Mouse (Mus musculus) embryonic fibroblast, embryonic 13.5 days (primary cell): Measurements from ENCODE around the gene Hand1. TPM values are rescaled to one million over a fixed set of nuclear protein-coding genes. Genes with fewer than 3 reads are reported as not detected.

Experiments
- H3K27ac ChIP-seq: 2 replicates; pipeline ENCODE4 v1.5.1; 2012; ENCODE audit warnings: low read length, control low read depth, inconsistent platforms; ENCODE audit not compliant: insufficient read depth
- H3K4me1 ChIP-seq: 2 replicates; pipeline ENCODE4 v1.6.1; 2011; ENCODE audit warnings: low read length; ENCODE audit not compliant: control insufficient read depth, insufficient read depth
- H3K4me3 ChIP-seq: 2 replicates; pipeline ENCODE4 v1.5.1; 2011; ENCODE audit warnings: mild to moderate bottlenecking, control low read depth, low read length; ENCODE audit not compliant: insufficient read depth
- CTCF ChIP-seq: IDR thresholded peaks from 2 replicates; pipeline ENCODE4 v1.5.1; 2011; ENCODE audit warnings: mild to moderate bottlenecking, control low read depth, low read length, moderate library complexity, borderline replicate concordance; ENCODE audit not compliant: insufficient read depth
- POLR2A ChIP-seq: IDR thresholded peaks from 2 replicates; pipeline ENCODE4 v1.6.1; 2011; ENCODE audit warnings: low read depth, mild to moderate bottlenecking, control low read depth, low read length, moderate library complexity
- polyA plus RNA-seq: library from polyadenylated mRNA; stranded (reverse); fragments of >200 nt; gene quantifications from 2 replicates; pipeline ENCODE4 v1.2.4, GENCODE M21; 2011; ENCODE audit warnings: low read depth; ENCODE audit not compliant: missing spikeins, insufficient read length

Gene Hand1
- 0.40 and 0.53 TPM in 2 replicates for polyA plus RNA-seq

DNA sequence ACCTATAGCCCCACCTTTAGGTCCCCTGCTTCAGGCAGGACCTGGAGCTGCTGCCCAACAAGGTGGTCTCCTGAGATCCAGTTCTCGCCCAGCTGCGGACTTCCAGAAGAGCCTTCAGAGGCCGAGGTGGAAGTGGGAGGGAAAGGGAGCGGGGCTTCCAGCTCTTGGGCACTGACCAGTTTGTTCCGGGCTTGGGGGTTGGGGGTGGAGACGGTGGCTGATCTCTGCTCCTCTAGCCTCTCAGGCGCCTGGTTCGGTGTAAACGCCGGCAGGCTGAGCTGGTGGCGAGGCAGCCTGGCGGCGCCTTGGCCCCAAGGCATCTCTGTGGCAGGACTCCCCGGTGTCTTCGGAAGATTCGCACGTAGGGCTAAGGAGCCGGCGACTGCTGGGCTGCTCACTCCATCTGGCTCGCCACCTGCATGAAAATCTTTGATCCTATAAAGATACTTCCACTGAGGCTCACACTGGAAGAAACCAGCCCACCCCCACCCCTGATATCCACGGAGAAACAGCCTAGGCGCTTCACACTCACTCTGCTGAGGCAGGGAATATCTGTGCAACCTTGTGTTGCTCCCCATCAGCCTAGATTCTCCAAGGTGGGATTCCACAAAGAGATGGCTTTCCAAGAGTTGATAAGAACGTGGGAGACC lies at the start of gene Hand1:
TSS of gene Hand1 (minus strand) at position 267 of the 650 bp plus-strand sequence.
- Histone ChIP-seq H3K27ac (no peak within 1 kb of the TSS), H3K4me3 (no peak within 1 kb of the TSS), H3K4me1 (no peaks in the 10 kb centered on the region)
- TF ChIP-seq POLR2A, result no peak
- TF ChIP-seq CTCF, result no peak

- Histone ChIP-seq H3K4me1 (no peaks in the 10 kb centered on the region), H3K4me3 (no peak overlapping the region), H3K27ac (no peak overlapping the region)
- no peak for TF ChIP-seq CTCF
Measured at GRCm38 (mm10) chr11:57876157-57876556, 43.5 kb upstream of the Hand1 start.

GRCm38 (mm10) chr11:57873014-57873413 lies 40.4 kb upstream of the Hand1 start:
- TF ChIP-seq CTCF (no peak), POLR2A (no peak)
- H3K27ac ChIP-seq, result no peak overlapping the region
- no peak overlapping the region for H3K4me3 ChIP-seq
- no peaks in the 10 kb centered on the region for H3K4me1 ChIP-seq

- H3K4me1 ChIP-seq, result no peaks in the 10 kb centered on the region
- TF ChIP-seq POLR2A, result no peak
- no peak for TF ChIP-seq CTCF
- no peak overlapping the region for H3K27ac ChIP-seq
- no peak overlapping the region for H3K4me3 ChIP-seq
Measured at GRCm38 (mm10) chr11:57868753-57869460, 36.3 kb upstream of the Hand1 start.

- Histone ChIP-seq H3K4me3 (no peak overlapping the region), H3K27ac (no peak overlapping the region), H3K4me1 (no peaks in the 10 kb centered on the region)
- TF ChIP-seq CTCF, result no peak
- no peak for TF ChIP-seq POLR2A
Measured at GRCm38 (mm10) chr11:57866466-57866865, 33.8 kb upstream of the Hand1 start.

- TF ChIP-seq CTCF (no peak), POLR2A (no peak)
- H3K27ac ChIP-seq, result no peak overlapping the region
- H3K4me3 ChIP-seq, result no peak overlapping the region
- no peaks in the 10 kb centered on the region for H3K4me1 ChIP-seq
Measured at GRCm38 (mm10) chr11:57864577-57864976, 32.0 kb upstream of the Hand1 start.

DNA sequence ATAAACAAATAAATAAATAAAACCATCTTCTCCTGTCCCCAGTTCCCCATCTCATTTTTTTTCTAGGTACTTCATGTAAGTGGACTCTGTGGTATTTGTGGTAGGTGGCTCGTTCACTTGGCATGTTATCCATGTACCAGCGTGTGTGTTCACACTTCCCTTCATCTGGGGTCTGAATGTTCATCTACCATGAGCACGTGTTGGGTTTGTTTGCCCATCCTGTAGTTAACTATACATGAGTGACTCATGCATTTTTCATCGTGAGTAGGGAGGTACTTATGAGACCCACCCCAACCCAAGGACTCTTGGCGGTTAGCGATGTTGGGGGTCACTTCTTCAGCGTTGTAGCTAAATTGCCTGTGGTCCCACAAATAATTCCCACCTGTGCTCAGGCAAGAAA lies 29.5 kb upstream of the Hand1 start:
- Histone ChIP-seq H3K4me1 (no peaks in the 10 kb centered on the region), H3K4me3 (no peak overlapping the region), H3K27ac (no peak overlapping the region)
- no peak for TF ChIP-seq POLR2A
- TF ChIP-seq CTCF, result no peak

DNA sequence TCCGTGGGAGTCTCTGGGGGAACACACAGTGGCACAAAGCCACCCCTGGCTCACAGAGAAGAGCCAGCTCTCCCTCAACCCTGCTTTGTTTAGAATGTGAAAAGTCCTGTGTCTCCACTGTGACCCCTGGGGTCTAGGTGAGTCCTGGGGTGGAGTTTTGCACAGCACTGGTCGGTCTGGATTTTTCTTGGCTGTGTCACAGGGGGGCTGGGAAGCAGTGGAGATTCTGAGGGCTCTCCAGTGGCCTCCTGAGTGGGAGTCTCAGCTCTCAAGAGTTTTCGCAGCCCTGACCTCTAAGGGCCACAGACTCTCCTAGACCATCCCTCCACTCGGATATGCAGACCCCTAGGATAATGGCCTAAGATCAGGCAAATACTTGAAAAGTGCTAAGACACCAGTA lies 25.1 kb upstream of the Hand1 start:
- Histone ChIP-seq H3K4me1 (no peaks in the 10 kb centered on the region), H3K27ac (no peak overlapping the region), H3K4me3 (no peak overlapping the region)
- TF ChIP-seq POLR2A (no peak), CTCF (no peak)

DNA sequence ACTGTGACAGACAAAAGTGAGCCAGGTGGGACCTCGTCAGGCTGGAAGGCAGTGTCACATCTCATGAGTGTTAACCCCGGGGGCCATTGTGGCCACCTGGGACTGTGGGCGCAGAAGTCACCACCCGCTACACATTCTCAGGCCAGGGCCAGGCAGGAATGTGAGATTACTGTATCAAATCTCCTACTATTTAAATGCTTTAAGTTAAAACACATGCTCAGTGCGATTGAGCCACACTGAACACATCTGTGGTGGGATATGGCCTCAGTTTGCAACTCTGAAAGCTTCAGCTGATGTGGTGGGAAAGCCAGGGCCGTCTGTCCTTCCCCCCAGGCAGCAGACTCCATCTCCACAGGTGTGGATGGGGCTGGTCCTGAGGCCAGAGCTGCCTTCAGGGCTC lies 21.0 kb upstream of the Hand1 start:
- Histone ChIP-seq H3K27ac (no peak overlapping the region), H3K4me3 (no peak overlapping the region), H3K4me1 (no peaks in the 10 kb centered on the region)
- TF ChIP-seq POLR2A, result no peak
- no peak for TF ChIP-seq CTCF

DNA sequence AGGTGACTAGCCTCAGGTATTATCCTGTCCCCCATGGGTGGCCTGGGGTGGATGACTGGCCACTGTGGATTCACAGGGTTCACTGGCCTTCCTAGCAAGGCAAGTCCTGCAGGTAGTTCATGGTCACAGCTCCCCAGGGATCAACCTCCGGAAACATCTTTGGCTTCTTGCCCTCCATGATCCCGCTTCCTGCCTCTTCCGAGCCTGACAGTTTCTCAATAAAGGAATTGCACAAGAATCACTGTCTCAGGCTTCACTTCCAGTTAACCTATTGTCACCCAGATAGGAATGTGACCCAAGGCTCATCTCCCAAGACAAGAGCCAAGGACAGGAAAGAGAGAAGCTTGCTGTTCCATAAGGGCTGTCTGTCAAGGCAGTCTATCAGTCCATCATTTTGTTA lies 18.3 kb upstream of the Hand1 start:
- Histone ChIP-seq H3K27ac (no peak overlapping the region), H3K4me3 (no peak overlapping the region), H3K4me1 (no peaks in the 10 kb centered on the region)
- TF ChIP-seq POLR2A (no peak), CTCF (no peak)
